Mouse (Mus musculus) neural tube, embryonic 11.5 days (tissue): ENCODE results near the gene Snorc. TPM values are rescaled to one million over a fixed set of nuclear protein-coding genes. Genes with fewer than 3 reads are reported as not detected.

Experiments
- ATAC-seq: fragments of 200-750 bp; cut with Nextera tagmentation; 2 replicates; pipeline ENCODE4 v1.8.0; 2017; ENCODE audit warnings: moderate number of reproducible peaks, mild to moderate bottlenecking, moderate TSS enrichment, moderate library complexity; ENCODE audit not compliant: insufficient read depth, low FRiP score, low TSS enrichment
- DNase-seq: peaks from one replicate; pipeline ENCODE4 v3.0.0-alpha.2; 2015; ENCODE audit warnings: low spot score
- H3K27ac ChIP-seq: fragments of 300-500 bp; sonication (generic); 2 replicates; pipeline ENCODE4 v1.5.1; 2014; ENCODE audit warnings: low read depth, mild to moderate bottlenecking, low read length
- H3K27me3 ChIP-seq: fragments of 300-500 bp; sonication (generic); 2 replicates; pipeline ENCODE4 v1.6.1; 2014; ENCODE audit warnings: mild to moderate bottlenecking, low read length, mixed read lengths; ENCODE audit not compliant: control insufficient read depth, insufficient read depth
- H3K36me3 ChIP-seq: fragments of 300-500 bp; sonication (generic); 2 replicates; pipeline ENCODE4 v1.6.1; 2014; ENCODE audit warnings: mild to moderate bottlenecking, low read length, moderate library complexity, mixed read lengths; ENCODE audit not compliant: control insufficient read depth, insufficient read depth
- H3K4me1 ChIP-seq: fragments of 300-500 bp; sonication (generic); 2 replicates; pipeline ENCODE4 v1.6.1; 2014; ENCODE audit warnings: low read length, mixed read lengths; ENCODE audit not compliant: control insufficient read depth, insufficient read depth
- H3K4me2 ChIP-seq: fragments of 300-500 bp; sonication (generic); 2 replicates; pipeline ENCODE4 v1.6.1; 2014; ENCODE audit warnings: low read depth, mild to moderate bottlenecking, moderate library complexity
- H3K4me3 ChIP-seq: fragments of 300-500 bp; sonication (generic); 2 replicates; pipeline ENCODE4 v1.5.1; 2014; ENCODE audit warnings: low read depth, low read length
- H3K9ac ChIP-seq: fragments of 300-500 bp; sonication (generic); 2 replicates; pipeline ENCODE4 v1.6.1; 2014; ENCODE audit warnings: mild to moderate bottlenecking, low read length
- H3K9me3 ChIP-seq: fragments of 300-500 bp; sonication (generic); 2 replicates; pipeline ENCODE4 v1.6.1; 2016; ENCODE audit warnings: low read length; ENCODE audit not compliant: control insufficient read depth
- WGBS: fragments of 180-500 bp; shearing (Covaris S2); extraction: QIAGEN DNeasy Blood & Tissue Kit; methylation state at CpG from one replicate; pipeline ENCODE4 v1.1.7; 2014; 5-methylcytosine and 5-hydroxymethylcytosine counted together
- polyA plus RNA-seq: library from polyadenylated mRNA; unstranded; fragments of >200 nt; fragmentation: Nextera tagmentation; extraction: Ambion mirVana; gene quantifications from 2 replicates; pipeline ENCODE4 v1.2.1, GENCODE M21; 2014

Gene Snorc
- polyA plus RNA-seq, 1 experiment from 2014 or later: not detected

DNA sequence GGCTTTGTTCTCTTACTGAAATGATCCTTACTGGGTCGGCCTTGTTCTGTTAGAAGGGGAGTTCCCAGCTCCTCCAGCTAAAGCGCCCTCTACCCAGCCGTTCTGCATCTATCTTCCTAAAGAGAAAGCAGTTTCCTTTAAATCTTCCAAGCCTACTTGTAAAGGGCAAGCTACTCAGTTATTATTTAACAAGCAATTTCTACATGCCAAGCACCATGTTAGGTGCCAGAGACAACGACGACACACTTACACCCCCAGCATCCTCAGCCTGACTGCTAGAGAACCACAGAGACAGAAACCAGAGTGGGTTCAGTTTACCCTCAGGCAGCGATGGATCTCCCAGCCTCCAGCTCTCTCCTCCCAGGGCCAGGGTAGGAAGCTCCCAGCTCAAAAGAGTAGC, 37.8 kb downstream of the Snorc start:
- Histone ChIP-seq H3K27ac (no peak overlapping the region), H3K9ac (no peak overlapping the region), H3K36me3 (no peaks in the 10 kb centered on the region), H3K27me3 (peaks cover 28% of the 10 kb centered on the region), H3K4me1 (peaks cover 7% of the 10 kb centered on the region), H3K9me3 (no peaks in the 10 kb centered on the region), H3K4me3 (no peak overlapping the region), H3K4me2 (no peak overlapping the region)
- ATAC-seq (no peak), DNase-seq (no peak)
- 64% methylated on average over 6 of the region's 6 CpGs for WGBS

DNA sequence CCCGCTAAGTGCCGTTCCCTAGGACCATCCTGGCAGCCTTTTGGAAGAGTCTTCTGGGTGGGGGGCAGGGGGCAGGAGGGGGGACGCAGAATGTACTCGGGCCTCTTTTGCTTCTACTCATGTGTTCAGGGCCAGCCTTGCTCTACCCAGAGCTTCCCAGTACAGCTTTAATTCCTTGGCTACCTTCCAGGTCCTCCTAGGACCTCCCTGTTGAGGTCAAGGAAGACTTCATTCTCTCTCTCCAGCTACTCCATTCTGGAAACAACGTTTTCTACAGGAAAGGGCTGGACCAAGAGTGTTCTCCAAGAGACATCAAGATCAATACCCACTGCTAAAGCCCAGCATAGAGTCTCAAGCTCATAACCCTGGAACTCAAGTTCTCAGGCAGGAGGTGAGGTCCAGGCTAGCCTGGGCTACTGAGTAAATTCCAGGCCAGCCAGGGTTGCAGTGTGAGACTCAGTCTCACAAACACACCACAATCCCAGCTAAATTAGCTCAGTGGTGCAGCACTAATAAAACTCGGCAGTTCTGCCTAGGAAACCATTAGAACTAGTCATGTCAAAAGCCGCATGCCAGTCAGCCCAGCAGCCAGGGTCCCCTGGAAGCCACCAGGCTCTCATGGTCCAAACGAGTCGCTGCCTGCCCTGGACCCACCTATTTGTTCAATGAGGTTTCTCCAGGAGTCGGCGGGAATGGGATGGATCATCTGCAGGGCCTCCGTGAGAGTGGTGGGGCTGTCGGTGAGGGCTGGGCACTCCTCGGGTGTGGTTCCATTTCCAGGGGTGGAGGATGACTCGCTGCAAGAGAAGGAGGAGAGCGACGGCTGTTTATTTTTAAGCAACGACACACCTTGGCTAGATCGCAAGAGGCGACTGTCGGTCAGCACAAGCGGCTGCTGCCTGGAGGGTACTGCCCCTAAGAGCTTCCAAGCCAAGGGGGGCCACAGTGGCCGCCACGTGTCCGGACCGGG, 38.8 kb downstream of the Snorc start:
- H3K27ac ChIP-seq: no peak overlapping the region
- H3K9ac ChIP-seq: peak overlapping the region; percentile 60
- H3K36me3 ChIP-seq: no peaks in the 10 kb centered on the region
- H3K4me1 ChIP-seq: peaks cover 7% of the 10 kb centered on the region
- H3K9me3 ChIP-seq: no peaks in the 10 kb centered on the region
- H3K4me2 ChIP-seq: peak overlapping the region; percentile 98
- ATAC-seq: no peak; the same call in 1 of the 2 replicates
- DNase-seq: no peak
- 22% methylated on average over 26 of the region's 26 CpGs for WGBS
- peak overlapping the region; percentile 66 for H3K4me3 ChIP-seq
- H3K27me3 ChIP-seq: peaks cover 28% of the 10 kb centered on the region

DNA sequence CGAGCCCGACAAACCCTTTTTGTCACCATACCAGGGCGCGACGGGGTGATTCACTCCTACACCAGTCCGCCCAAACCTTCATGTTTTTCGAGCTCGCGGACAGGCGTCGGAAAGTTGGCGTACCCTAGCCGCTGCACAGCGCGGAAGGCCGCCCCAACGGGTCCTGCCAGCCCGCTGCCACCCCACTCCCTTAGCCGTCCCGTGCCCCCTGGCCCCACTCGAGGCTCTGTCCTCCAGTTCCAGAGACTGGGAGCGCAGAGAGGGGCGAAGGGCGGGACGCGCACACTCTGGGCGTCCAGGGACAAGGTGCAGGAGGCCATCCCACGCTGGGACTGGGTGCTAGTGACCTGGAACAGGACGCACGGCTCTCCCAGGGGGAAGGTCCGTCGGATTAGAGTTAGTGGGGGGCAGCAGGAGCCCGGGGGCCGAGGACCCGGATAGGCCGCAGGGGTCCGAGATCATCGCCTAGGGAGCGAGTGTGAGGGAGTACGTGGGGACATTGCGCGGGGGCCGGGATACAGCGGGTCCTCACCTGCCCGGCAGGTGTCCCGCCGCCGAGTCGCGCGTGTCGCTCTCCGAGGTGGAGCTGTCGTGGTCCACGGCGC, 39.6 kb downstream of the Snorc start, which contains the start of gene Neu2:
Neu2 (plus strand) TSS at position 329 of the 605 bp plus-strand sequence.
- no peaks in the 10 kb centered on the region for H3K9me3 ChIP-seq
- no peak within 1 kb of the TSS for H3K27ac ChIP-seq
- peak within 1 kb of the TSS; percentile 66 for H3K4me3 ChIP-seq
- peak; percentile 40 for ATAC-seq
- peak within 1 kb of the TSS; percentile 60 for H3K9ac ChIP-seq
- no peaks in the 10 kb centered on the region for H3K36me3 ChIP-seq
- 1% methylated on average over 56 of the region's 56 CpGs for WGBS
- peaks cover 7% of the 10 kb centered on the region for H3K4me1 ChIP-seq
- H3K4me2 ChIP-seq: peak within 1 kb of the TSS; percentile 98
- DNase-seq: no peak
- peaks cover 28% of the 10 kb centered on the region for H3K27me3 ChIP-seq

DNA sequence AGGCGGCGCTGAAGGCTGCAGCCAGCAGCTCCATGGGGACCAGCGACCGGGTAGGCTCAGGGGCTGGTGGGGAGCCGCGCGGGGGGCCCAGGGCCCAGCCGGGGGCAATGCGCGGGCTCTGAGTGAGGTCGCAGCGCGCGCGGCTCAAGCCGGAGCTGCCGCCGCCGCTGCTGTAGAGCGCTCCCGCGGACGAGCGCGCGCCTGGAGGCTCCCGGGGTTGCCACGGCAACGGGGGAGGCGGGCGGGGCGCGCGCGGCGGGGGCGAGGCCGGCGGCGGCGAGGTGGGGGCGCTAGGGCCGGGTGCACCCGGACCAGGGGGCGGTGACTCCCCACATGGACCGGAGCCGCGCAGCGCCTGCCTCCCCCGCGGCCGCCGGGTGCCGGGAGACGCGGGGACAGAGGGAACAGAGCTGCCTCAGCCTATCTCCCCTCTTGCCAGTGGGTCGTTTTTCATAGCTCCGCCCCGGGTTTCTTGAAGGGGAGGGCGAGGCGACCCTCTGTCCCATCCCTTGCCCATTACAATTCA, 40.2 kb downstream of the Snorc start:
- Histone ChIP-seq H3K9me3 (no peaks in the 10 kb centered on the region), H3K4me2 (peak overlapping the region; percentile 98), H3K9ac (peak overlapping the region; percentile 60), H3K27me3 (peaks cover 28% of the 10 kb centered on the region), H3K36me3 (no peaks in the 10 kb centered on the region), H3K4me3 (peak overlapping the region; percentile 66), H3K27ac (no peak overlapping the region), H3K4me1 (peaks cover 7% of the 10 kb centered on the region)
- ATAC-seq: peak; percentile 85
- peak; percentile 71 for DNase-seq
- under 1% methylated on average over 25 of the region's 61 CpGs for WGBS

DNA sequence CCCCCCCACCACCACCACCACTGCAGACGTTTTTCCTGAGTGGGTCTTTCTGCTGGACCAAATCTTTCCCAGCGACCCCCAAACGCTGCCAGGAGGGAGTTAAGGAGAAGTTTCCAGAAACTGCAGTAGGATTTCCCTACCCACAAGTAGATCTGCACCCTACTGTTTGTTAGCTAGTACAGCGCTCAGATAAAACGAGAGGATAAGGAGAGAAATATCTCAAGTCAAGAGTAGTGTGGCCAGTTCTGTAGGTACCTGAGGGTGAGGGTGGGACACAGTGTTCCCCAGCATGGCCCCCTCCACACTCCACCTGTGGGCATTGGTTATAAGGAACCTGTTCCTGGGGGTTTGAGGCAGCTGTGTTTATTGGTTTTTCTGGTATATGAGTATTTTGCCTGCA, 40.8 kb downstream of the Snorc start:
- no peak for ATAC-seq
- Histone ChIP-seq H3K36me3 (no peaks in the 10 kb centered on the region), H3K9ac (no peak overlapping the region), H3K27me3 (peaks cover 28% of the 10 kb centered on the region), H3K4me2 (peak overlapping the region; percentile 98; the same call in 1 of the 2 replicates), H3K4me1 (peaks cover 7% of the 10 kb centered on the region), H3K27ac (no peak overlapping the region), H3K4me3 (no peak overlapping the region), H3K9me3 (no peaks in the 10 kb centered on the region)
- DNase-seq: no peak
- 29% methylated on average over 5 of the region's 5 CpGs for WGBS

DNA sequence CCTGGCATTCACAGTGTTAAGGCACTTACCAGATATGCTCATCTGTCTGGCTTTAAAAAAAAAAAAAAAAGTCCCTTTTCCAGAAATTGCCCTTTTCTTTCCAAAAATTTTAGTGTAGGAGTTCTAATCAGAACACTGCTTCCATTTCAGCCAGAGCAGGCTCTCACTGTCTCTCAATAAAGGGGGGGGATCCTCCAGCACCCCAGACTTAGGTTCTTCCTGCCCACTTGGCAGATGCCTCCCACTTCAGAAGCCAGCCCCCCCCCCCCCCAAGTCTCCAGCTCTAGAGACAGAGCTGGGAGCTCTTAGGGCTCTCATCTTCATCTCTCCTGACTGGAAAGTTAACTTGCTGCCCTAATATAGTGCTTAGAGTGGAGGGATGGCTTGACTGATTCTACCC, 50.4 kb downstream of the Snorc start:
- Histone ChIP-seq H3K36me3 (no peaks in the 10 kb centered on the region), H3K9ac (no peak overlapping the region), H3K27me3 (no peaks in the 10 kb centered on the region), H3K4me1 (no peaks in the 10 kb centered on the region), H3K9me3 (no peaks in the 10 kb centered on the region), H3K27ac (no peak overlapping the region), H3K4me2 (no peak overlapping the region), H3K4me3 (no peak overlapping the region)
- DNase-seq (no peak), ATAC-seq (no peak)

DNA sequence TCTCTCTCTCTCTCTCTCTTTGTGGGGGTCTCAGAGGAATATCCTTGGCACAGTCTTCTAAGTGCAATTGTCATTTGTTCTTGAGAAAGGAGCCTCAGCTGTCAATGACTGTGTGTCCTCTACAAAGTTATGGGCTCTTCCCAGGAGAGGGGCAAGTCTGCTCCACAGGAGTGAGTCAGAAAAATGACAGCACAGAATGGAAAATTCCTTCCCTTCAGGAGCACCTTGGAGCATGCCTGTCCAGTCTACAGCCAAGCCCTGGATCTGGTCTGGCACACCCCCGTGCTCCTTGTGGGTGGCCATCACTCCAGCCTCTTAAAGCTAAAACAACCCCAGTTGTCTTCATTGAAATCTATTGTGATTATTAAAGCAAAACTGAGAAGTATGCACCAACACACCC, 51.5 kb downstream of the Snorc start:
- H3K9me3 ChIP-seq: no peaks in the 10 kb centered on the region
- 78% methylated on average over 1 of the region's 1 CpGs for WGBS
- H3K4me3 ChIP-seq: no peak overlapping the region
- ATAC-seq: no peak
- H3K9ac ChIP-seq: no peak overlapping the region
- H3K27me3 ChIP-seq: no peaks in the 10 kb centered on the region
- no peak overlapping the region for H3K4me2 ChIP-seq
- no peak for DNase-seq
- no peaks in the 10 kb centered on the region for H3K4me1 ChIP-seq
- no peak overlapping the region for H3K27ac ChIP-seq
- no peaks in the 10 kb centered on the region for H3K36me3 ChIP-seq

DNA sequence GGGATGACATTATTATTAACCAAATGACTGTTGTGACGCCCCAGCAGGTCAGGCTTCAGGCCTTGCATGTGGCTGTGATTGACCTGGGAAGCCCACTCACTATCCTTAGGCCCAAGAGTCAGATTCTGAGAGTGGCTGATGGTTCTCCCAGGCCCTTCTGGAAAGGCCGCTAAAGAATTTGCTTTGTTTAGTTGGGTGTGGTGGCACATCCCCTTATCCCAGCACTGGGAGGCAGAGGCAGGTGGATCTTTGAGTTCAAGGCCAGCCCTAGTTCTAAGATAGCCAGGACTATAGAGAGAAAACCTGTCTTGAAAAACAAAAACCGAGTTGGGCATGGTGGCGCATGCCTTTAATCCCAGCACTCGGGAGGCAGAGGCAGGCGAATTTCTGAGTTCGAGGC, 55.0 kb downstream of the Snorc start:
- H3K27me3 ChIP-seq: no peaks in the 10 kb centered on the region
- no peaks in the 10 kb centered on the region for H3K36me3 ChIP-seq
- ATAC-seq (no peak), DNase-seq (no peak)
- WGBS: 94% methylated on average over 7 of the region's 7 CpGs
- no peak overlapping the region for H3K9ac ChIP-seq
- H3K9me3 ChIP-seq: no peaks in the 10 kb centered on the region
- no peaks in the 10 kb centered on the region for H3K4me1 ChIP-seq
- no peak overlapping the region for H3K4me3 ChIP-seq
- no peak overlapping the region for H3K4me2 ChIP-seq
- no peak overlapping the region for H3K27ac ChIP-seq
